Mouse (Mus musculus) lung, postnatal 25 days (tissue): ENCODE measurements around the gene Syce3.
A peak's percentile ranks its signal among the peaks of the same experiment; 100 is the strongest.

Experiments
- DNase-seq: peaks from one replicate; pipeline ENCODE4 v3.0.0; 2022; ENCODE audit warnings: low spot score

The Syce3 gene

DNA sequence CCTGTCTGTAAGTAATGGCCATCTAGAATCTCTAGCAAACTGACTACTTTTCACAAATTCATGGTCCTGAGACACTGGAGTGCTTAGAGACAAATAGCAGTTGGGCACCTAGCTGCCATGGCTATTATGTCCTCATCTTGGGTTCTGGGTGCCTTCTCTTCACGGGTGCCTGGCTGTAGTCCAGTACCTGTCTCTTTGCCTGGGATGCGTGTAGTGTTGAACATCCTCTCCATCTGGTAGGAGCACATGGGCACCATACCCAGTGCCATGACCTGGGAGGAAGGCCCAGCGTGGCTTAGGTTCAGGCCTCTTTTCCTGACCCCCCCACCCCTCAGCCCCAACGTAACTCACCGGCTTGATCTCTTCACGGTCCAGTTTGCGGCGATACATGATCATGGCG lies 11.6 kb upstream of the Syce3 start:
- no peak for DNase-seq

DNA sequence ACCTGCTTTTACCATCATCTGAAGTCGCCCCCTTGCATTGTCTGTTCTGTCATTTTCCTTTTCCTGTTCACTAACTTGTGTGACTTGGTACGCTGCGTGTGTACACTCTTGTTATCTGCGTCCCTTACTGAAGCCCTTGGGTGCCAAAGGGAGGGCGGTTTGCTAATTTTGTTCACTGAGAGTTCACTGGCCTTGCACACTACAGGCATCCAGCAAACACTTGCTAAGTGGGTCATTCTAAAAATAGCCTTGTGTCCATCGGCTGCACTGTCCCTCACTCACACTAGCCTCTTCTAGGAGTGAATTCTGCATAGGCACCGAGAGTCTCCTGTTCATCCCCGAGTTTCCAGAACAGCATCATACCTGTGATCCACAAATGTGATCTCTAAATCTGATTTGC lies 5.0 kb upstream of the Syce3 start:
- no peak for DNase-seq

DNA sequence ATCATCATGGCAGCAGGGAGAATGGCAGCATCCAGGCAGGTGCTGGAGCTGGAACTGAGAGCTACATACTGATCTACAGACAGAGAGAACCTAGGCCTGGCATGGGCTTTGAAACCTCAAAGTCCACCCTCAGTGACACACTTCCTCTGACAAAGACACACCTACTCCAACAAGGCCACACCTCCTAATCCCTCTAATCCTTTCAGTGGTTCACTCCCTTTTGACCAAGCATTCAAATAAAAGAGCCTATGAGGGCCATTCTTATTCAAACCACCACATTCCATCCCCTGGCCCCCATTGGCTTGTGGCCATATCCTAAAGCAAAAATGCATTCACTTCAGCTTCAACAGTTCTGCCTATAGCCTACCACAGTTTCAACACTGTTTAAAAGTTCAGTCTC lies 3.6 kb downstream of the Syce3 start:
- DNase-seq = no peak

DNA sequence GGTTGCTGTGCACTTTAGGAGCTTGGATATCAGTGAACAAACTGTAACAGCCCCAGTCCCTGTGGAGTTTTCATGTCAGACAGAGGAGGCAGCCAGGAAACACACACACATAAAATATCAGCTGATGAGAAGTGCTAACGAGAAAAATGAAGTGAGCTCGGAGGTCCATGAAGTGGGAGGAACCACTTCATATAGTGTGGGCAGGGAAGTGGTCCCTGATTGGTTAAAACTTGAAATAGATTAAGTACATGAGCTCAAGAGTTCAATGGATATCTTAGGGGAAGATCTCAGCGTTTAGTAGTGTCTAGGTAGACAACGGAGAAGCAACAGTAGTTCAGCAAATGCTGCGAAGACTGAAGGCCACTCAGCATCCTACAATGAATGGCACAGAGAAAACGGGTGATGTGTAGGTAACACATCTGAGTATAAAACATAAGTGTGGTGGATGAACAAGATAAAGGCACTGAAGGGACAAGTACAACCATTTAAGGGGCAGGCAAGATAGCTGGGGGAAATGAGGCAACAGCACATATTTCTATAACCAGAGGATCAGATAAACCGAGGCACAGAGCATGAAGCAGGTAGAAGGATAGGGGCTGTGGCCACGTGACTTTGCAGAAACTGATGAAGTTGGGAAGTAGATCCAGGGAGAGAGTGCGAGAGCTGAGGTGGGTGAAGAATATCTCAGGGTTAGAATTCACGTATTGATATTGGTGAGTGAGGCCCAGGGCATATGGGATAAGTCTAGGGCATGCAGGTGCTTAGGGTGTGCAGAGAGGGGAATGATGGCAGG lies 5.3 kb downstream of the Syce3 start:
- DNase-seq = no peak

DNA sequence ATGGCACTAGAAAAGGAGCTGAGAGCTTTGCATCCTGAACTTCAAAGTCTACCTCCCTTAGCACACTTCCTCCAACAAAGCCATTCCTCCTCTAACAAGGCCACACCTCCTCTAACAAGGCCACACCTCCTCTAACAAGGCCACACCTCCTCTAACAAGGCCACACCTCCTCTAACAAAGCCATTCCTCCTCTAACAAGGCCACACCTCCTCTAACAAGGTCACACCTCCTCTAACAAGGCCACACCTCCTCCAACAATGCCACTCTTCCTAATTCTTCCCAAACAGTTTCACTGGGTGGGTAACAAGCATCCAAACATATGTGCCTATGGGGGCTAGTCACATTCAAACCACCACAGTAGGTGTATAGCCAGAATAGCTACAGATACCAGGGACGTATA lies 7.8 kb downstream of the Syce3 start:
- DNase-seq = no peak

DNA sequence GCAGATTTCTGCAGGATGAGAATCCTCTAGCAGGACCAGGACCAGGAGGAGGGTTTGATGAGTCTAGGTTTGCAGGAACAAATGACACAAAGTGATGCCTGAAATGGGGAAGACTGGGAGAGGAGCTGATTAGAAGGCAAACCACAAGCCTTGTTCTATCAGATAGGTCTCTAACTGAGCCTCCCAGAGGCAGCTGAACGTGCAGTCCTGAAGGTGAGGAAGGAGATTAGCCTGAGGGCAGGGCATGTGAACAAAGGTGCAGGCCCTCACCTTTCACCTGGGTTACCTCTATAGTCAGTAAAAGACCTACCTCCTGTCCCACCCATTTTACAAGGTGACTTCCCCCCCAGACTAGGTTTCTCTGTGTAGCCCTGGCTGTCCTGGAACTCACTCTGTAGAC lies 10.6 kb downstream of the Syce3 start:
- no peak for DNase-seq

DNA sequence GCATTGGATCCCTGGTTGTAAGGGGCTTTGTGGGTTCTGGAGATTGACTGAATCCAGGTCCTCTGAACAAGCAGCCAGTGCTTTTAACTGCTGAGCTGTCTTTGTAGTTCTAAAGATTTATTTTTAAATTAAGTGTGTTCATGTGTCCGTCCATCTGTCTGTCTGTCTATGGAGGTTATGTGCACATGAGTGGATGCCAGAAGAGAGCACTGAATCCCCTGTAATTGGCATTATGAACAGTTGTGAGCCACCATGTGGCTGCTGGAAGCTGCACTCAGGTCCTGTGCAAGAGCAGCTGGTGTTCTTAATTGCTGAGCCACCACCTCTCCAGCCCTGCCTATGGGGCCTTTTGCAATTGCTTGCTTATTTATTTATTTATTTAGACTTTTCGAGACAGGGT lies 12.2 kb downstream of the Syce3 start:
- no peak for DNase-seq

DNA sequence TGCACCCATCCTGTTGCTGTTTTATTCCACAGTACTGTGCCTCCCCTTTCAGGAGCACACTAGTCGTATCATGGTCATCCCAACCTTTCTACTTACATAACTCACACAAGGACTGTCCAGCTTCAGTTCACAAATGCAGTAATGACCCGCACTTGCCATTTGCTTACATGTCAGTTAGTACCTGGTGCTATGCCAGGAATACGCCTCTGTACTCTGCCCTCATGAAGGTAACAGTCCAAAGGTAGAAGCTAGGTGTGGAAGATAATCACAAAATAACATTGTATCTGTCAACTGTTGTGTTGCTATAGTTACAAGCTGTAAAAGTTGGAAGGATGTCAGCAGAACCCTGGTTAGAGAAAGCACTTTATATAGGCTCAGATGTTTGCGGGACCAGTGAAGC lies 13.4 kb downstream of the Syce3 start:
- DNase-seq = no peak

DNA sequence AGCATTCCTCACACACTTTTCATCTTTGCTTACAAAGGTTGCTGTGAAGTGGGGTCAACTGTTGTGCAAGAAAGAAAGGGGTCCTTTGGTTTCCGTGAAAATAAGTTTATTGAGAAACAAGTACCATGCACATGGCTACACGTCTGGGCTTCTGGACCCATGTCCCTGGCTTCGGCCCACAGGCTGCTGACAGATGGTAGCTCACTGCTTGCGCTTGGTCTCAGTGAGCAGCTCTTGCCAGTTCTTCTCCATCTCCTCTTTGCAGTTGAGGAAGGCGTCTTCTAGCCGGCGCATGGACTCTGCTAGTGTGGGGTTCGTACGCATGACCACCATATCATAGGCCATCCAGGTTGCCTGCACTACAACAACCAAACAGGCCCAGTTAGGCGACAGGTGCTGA lies 20.2 kb downstream of the Syce3 start:
- DNase-seq = no peak

DNA sequence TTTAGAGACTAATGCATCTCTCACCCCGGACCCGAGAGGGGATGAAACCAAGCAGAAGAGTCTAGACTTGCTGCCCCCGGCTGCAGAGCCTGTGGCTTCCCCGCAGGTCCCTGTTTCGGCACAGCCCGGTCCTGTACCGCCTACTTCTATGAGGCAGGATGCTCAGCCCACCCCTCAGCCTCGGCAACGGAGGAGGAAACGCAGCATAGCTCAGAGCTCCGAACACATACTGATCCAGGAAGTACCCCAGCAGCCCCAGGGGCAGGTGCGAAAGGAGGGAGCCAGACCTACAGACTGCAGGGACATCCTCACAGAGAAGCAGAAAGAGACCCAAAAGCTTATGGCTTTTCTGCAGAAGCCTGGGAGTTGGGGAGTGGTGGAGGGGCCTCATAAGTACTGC lies 23.2 kb downstream of the Syce3 start:
- no peak for DNase-seq

DNA sequence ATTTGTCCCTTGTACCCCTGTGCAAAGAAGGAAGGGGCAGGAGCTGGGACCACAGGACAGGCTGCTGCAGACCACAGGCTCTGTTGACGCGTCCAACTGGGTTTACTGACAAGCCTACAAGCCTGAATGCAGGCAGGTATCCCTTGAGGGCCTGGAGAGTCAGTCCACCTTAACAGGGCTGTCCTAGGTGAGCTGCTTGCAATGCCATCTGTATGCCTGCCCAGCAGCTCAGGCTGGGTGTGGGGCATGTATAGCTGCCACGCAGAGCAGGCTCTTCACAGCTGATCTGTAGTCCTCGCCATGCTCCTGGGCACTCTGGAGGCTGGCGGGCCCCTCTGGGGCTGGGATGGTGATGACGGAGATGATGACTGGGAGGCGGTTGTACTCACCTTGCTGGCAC lies 25.7 kb downstream of the Syce3 start, which contains the start of gene Klhdc7b:
Klhdc7b (plus strand) TSS at position 301 of the 400 bp plus-strand sequence.
- DNase-seq = no peak

DNA sequence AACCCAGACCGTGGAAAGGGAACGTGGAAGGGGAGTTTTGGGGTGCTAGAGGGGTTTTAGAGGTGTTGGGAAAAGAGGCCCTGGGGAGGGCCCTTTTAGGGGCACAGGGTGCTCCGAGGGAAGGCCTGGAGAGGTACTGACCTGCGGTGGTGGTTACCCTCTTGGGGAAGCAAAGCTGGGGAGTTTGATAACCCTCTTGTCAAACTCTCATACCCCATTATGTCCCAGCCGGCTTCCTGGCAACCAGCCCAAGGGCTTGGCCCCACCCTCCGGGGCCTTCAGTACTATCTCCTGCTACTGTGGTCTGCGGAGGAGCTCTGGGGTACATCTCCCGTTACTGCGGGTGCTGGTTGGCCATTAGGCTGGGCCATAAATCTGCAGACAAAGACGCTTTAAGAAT lies 30.9 kb downstream of the Syce3 start:
- DNase-seq = no peak

DNA sequence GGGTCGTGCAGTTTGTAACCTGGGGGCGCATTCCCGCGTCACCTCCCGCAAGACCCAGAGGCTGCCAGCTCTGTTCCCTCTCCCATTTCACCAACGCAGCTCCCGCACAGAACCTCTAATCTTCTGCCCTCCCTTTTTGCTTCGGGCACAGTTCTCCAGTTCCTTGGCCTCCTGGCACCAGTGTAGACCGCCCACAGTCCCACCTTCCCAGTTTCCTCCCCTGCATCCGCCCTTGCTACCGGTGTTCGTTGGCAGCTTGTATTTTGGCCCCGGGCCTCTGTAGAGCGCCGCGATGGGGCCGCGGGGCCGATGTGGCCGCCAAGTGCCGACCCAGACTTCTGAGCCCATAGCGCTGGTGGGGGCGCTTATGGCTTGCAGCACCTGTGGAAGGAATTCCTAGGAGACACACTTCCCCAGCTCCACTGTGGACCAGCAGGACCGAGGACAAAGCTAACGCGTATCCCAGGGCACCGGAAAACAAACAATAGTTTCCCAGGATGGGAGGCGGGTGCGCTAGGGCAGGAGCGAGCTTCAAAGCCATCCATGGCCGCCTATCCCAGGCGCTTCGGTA lies 31.4 kb downstream of the Syce3 start, which contains the start of gene Odf3b:
Odf3b (minus strand) TSS at position 452 of the 571 bp plus-strand sequence.
- peak; percentile 42 for DNase-seq

DNA sequence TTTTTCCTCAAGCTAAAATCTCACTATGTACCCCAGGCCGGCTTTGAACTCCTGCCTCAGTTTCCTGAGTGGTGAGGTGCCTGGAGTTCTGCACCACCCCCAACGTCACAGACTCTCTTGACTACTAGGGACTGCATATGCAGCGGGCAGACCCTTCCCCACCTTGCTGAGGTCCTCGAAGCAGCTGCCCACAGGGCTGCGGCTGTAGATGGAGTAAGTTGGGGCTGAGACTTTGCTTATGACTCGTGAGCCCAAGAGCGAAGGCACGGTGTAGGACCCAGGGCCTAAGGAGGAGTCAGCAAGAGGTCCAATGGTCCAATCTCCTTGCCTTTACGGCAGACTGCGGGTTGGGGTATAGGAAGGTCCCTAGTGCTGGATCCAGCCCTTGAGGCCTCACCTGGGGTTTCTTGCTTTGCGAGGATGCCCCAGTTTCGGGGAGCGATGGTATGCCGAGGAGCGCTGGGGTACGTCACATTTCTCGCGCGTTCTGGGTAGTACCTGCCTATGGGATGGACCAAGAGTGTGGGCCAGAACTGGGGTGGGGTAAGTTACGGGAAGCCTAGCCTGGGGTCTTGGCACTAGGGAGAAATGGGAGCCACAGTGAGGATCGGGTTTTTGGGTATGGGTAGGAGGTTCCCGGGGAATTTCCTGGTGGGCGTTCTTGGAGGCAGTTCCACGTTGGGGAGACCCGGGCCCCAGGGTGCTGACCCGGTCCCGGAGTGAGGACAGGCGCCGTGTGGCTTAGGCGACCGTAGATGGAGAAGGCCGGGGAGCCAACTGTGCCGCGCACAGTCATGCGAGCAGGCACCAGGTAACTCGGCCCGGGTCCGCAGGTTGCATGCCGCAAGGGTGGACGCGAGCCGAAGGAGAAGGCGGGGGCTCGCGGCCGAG lies 32.1 kb downstream of the Syce3 start:
- DNase-seq = no peak

DNA sequence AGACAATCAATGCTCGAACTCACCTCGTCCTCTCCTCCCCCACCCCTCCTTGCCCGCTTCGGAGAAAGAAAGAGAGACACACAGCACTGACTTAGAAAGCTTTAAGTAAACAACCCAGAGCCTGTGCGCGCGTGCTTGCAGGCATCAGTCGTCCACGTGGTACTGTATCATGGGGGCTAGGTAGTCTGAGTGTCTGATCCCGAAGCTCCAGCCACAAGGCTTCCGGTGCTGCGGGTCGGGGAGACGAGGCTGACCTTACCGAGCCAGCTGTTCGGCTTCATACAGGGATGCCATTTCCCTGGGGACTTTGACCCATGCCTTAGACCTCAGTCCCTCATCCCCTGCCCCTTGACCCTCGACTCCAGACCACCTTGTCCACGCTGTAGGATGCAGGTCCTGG lies 32.9 kb downstream of the Syce3 start:
- DNase-seq = no peak

DNA sequence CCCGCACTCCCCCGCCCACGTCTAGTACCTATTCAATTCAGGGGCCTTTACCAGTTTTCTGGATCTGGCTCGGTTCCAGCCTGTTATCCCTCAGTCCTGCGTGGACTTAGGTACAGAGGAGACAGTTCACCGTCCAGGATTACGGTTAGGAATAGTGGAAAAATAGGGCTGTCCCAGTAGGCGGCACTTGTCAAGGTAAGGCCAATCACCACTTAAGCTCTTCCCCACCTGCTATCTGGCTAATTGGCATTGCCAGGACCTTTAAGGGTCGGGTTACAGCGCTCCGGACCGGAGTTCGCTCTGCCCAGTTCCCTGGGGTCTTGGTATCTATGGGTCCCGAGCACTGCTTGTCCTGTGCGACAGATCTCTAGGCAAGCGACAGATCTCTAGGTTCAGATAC lies 33.3 kb downstream of the Syce3 start, which contains the start of gene Tymp:
Tymp (minus strand) TSS at position 83 of the 400 bp plus-strand sequence.
- DNase-seq = no peak

DNA sequence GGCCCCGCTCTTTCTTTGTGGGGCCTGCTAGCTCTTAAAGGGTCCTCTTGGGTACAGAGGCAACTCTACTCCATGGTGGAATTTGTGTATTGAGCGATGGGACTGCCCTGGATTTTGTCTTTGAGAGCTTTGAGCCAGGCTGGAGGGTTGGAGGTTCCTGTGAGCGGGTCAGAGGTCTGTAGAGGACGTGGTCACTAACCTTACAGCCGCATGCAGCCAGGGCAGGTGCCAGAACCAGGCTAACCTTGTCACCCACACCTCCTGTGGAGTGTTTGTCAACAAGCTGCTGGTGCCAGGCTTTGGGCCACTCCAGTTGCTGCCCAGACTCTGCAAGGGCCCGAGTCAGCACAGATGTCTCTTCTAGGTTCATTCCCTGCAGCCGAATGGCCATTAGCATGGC lies 34.3 kb downstream of the Syce3 start:
- no peak for DNase-seq

DNA sequence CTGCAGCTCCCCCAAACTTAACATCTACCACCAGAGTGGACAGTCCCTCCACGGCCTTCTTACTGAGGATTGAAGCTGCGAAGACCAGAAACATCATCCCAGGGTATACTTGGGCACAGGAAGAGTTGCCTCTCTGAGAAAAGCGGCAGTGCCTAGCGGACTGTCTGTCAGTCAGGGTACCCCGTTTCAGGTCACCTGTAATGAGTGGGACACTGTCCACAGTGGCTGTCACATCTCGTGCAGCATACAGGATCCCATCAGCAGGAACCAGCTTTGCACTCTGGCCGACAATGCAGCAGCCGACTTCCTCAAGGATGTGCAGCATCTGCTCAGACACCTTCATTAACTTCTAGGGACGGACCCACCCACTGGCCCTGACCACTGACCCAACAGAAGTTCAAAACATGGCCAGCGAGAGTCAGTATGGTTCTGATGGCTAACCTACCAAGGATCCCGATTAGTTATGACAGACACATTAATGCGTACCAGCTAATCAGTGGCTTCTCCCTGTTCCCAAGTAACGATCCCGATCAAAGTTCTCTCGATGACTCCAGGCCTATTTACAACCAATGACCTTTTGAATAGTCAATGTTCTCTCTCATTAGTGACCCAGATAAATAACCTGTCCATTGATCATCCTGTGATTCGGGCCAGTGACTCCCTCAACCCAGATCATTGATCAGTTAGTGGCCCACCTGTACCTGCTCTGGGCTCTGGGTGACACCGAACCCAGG lies 35.3 kb downstream of the Syce3 start:
- no peak for DNase-seq

DNA sequence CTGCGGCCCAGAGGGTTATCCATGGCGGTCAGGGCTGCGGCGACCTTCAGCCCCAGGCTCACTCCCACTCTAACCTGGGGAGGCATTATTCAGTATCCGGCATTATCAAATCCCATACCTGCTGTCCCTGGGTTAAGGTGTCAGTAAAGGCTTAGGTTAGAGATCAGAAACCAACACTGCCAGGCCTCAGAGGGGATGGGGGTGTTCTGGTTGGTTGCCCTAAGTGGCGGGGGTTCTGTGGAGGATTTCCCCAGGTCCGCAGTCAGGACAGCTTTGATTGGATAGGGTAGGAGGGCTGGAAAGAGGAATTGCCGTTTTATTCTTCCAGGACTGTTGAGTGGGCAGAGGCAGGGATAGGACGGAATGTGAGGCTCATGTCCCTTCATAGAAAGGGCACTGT lies 36.0 kb downstream of the Syce3 start:
- no peak for DNase-seq

DNA sequence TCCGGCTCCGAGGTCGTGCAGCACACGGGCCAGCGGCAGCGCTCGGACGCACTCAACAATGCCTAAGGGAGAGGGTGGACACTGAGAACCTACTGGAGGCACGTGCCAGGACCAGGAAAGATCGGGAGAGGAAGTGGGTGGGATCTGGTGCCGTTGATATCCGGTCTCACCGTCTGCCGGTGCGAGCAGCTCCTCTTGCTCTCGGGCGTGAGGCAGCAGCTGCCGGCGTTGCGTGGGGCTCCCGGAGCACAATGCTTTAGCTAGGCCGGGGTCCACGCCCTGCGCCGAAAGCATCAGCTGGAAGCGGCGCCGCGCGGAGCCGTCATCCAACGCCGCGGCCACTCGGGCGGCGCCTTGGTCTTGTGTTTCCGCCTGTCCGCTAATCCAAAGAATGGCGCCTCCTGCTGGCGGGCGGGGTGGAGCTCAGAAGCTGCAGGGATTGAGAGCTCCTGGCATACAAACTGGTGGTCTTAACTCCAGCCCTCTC lies 36.5 kb downstream of the Syce3 start, which contains the start of gene Sco2:
Sco2 (minus strand) TSS at position 85 of the 487 bp plus-strand sequence.
- DNase-seq = peak; percentile 92

DNA sequence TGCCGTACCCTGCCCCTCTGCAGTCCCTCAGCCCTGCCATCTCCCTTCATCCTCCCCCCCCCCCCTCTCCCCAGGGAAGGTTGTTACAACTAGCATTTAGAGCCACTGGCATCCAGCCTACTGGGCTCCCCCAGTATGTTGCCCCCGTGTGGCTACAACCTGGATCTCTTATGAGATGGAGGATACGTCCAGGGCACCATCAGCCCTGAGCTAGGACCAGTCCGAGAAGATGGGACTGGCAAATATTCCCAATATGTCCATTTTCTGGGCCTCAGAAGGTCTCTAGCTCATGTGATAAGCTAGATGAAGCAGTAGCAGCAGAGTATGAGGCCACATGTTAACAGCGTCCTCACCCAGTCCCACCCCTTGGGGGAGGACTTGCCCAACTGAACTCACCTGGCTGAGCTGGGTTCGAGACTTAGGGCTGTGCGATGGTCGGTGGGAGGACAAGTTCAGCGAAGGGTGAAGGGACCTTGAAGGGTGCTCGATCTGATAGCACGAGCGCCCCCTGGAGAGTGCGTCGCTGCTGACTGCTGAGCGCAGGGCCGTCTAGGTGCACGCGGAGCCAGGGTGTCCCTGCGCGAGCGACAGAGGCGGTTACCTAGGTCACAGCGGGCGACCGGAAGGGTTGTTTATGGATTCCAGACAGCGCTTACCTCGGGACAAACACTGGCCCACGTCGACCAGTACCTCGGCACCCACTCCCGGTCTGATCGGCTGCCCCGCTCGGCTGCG lies 37.1 kb downstream of the Syce3 start:
- DNase-seq = peak; percentile 88
